Mouse (Mus musculus) right cerebral cortex, adult 18-20 months (tissue): ENCODE data around the gene Rbm7.
"Not testable (repeated sequence)": the region's sequence is repeated elsewhere in the genome, so short reads cannot be mapped to it uniquely, and the experiment has no call there.

ENCODE experiments used
- DNase-seq: peaks from one replicate; pipeline ENCODE4 v3.0.0; 2022; ENCODE audit warnings: mixed read lengths

Rbm7 gene

DNA sequence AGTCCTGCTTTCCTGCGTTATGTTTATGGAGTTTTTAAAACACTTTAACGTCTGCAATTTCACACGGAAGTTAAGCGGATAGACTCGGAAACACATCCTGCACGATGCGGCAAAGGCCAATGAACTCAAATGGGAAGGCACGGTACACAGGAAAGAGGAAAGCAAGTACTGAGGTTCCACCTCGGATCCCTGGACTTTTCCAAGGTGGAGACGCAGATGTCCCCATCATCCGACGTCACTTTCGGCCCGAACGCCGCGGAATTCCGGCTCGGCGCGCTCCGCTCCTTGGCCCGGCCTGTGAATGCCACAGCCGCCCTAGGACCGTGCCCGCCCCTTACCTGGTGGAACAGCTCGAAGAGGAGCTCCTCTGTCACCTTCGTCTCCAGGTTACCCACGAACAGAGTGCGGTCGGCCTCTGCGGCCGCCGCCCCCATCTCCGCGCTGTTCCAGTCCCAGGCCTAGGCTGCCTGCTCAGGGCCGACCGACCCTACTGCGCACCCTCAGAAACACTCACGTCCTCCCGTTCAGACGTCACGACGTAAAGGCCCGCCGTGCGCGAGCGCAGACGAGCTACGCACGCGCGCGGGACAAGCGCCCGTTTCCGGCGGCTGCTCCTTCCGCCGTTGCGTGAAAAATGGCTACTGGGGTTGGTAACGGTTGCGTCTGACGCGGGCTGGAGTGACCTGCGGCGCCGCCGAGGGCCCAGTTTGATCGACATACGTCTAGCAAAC lies at the start of gene Rbm7, which contains the start of gene Gm5617:
Rbm7 (minus strand) TSS at position 483 of the 731 bp plus-strand sequence.
Gm5617 (plus strand) TSS at position 626 of the 731 bp plus-strand sequence.
- DNase-seq = peak; percentile 96

- DNase-seq = peak; percentile 3
Observed at GRCm38 (mm10) chr9:48538688-48539087, 43.6 kb upstream of the Rbm7 start.

DNA sequence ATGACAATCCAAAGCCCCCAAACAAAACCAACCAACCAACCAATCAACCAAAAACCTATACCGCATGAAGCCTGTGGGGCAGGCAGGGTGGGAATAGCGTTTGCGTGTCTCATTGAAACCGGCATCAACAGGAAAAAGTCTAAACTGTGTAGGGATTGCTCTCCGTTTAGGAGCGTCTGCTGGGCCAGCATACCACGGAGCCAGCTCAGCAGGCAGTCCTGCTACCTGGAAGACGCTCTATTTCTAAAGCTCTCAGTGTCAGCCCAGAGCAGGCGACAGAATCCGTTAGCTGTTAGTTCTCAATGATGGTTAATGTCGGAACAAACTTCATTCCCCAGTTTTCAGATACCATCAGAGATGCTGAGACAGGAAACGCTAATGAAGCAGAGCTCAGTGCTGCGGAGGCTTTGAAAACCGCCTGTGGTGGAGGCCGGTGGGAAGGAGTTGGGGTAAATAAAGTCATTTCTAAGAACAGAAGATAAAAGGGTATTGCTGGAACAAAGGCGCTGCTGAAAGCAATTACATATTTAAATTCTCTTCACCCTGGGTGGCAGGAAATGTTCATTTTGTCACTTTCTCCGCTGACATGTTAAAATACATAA lies 43.0 kb upstream of the Rbm7 start:
- no peak for DNase-seq

DNA sequence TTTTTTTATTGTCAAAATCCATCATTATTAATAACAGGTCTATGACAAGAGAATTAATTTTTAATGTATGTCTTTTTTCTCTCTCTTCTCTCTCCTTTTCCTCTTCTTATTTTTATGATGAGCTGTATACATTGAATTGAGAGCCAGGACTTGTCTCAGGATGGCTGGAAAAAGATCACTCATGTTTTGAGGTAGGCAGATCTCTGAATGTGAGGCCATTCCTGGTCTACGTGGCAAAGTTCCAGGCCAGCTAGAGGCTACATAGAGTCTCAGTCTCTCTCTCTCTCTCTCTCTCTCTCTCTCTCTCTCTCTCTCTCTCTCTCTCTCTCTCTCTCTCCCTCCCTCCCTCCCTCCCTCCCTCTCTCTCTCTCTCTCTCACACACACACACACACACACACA lies 42.5 kb upstream of the Rbm7 start:
- DNase-seq = not testable (repeated sequence)

DNA sequence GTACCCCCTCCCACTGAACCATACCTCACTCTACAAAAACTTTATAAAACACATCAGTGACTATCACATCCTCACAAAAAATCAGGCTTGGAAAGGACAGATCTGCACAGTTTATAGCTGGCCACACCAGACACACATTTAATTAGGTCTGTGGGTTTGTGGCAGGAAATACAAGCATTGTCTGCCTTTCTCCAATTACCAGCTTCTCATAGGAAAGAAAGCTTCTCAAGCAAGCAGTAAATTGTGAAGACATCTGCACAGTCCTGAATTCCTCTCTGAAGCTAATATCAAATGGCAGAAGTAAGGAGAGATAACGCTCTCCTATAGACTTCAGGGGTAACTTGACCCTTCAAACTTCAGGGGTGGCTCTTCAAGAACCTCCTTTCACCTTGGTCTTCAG lies 41.3 kb upstream of the Rbm7 start:
- DNase-seq = no peak

DNA sequence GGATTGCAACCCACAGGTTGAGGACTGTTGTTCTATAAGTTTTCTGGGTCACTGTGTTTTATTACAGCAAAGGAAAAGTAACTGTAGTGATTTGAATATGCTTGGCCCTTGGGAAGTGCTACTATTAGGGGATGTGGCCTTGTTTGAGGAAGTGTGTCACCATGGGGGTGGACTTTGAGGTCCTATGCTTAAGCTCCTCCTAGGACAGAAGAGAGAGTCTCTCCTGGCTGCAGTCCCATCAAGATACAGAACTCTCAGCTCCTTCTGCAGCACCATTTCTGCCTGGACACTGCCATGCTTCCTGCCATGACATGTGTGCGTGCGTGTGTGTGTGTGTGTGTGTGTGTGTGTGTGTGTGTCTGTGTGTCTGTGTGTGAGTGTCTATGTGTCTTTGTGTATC lies 37.6 kb upstream of the Rbm7 start:
- no peak for DNase-seq

DNA sequence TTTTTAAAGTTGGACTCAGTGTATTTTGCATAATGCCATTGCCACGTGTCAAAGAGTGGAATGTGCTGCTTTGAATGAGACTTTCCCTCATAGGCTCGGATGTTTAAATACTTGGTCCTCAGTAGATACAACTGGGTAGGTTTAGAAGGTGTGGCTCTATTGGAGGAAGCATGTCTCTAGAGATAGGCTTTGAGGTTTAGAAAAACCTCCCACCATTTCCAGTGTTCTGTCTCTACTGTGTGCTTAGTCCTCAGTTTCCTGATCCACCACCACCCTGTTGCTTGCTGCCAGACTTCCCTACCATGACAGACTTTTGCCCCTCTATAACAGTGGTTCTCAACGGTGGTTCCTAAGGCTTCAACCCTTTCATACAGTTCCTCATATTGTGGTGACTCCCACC lies 37.1 kb upstream of the Rbm7 start:
- DNase-seq = no peak

GRCm38 (mm10) chr9:48531294-48531693 lies 36.2 kb upstream of the Rbm7 start:
- DNase-seq = peak; percentile 8

- no peak for DNase-seq
Observed at GRCm38 (mm10) chr9:48526520-48526919, 31.4 kb upstream of the Rbm7 start.

DNA sequence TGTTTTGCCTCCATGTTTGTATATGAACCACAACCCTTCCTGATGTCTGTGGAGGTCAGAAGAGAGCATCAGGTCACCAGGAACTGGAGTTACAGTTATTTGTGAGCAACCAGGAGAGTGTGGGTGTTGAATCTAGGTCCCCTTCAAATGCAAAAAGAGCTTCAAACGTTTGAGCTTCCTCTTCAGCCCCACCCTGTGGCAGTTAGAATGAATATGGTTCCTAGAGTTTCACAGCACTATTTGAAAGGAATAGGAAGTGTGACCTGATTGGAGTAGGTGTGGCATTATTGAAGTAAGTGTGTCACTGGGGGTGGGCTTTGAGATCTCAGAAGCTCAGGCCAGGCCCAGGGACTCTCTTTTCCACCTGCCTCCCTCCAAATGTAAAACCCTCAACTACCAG lies 30.5 kb upstream of the Rbm7 start:
- DNase-seq = no peak

DNA sequence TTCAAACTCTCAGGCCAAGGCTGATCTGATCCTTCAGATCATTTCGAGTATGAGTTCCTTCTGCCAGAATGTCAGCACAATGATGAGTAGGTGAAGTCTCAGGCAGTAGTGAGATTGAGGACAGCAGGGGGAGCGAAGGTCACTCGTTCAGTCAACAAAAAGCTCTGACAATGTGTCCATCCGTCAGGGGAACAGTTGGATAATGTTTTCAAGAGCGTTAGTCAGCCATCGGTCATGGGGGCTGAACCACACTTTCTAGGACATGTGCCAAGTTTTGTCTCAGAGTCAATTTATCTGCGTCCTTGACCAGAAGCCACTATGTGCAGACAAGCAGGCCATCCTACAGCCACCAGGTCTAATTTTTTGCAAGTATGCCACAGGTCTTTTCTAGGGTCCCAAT lies 25.3 kb upstream of the Rbm7 start:
- DNase-seq = not testable (repeated sequence)

DNA sequence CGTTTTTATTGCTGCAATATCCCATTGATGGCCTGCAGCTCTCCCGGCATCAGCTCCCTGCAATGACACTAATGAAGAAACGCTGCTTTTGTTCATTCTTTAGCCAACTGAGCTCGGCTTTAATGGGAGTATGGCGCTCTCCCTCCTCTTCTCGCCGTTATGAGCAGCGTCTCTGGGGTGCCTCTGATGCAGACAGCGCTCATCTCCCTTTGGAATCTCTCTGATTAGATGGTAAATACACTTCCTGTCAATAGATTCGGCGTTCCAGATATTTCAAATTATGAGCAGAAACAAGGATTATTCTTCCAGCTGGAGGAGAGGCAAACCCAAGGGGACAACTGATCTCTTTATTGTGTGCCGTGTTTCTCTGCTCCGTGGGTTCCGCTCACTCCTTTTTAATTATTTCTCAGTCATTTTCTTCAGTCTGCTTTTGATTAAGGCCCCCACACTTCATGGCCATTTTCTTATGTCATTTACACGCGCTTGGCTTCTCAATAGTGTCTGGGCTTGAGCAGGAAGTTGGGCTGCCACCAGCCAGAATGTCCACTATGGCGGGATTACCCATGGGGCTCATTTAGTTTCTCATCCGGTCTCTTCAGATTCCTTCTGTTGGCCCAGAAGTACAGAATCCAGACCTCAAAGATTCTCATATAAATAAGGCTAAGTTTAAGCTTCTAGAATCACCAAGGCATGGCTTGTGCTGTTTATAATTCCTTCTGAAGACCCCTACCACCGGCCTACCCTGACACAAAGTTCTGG lies 22.5 kb upstream of the Rbm7 start:
- no peak for DNase-seq

DNA sequence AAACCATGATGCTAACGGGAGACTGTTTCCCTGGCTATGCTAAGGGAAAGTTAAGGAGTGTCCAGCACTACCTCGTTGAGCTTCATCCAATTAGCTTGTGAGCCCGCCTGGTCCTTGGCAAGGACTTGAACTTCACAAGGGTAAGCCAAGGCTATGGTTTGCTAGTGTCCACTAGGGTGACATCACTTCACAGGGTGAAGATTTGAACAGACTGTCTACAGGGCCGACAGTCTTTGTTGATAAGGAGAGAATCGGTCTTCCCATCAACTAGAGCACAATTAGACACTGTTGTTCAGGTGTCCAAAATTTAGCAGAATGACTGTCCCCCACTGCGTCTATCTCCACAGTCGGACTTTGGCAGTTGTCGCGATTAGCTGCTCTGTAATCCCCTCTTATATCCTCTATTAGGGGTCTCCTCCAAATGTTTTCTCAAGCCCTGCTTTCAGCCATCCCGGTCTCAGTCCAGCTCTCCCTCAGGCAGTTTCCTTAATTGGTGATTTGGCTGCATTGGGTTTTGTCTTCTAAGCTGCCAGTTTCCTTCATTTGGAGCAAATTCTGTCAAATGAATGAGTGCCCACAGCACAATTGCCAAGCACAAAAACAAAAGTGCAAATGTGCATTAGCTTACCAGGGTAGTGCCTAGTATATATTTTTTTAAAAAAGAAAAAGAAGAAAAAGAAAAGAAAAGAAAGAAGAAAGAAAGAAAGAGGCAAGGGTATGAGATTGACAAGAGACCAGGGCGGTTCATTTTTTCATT lies 21.7 kb upstream of the Rbm7 start:
- DNase-seq = no peak

- no peak for DNase-seq
Observed at GRCm38 (mm10) chr9:48515332-48515731, 20.2 kb upstream of the Rbm7 start.

DNA sequence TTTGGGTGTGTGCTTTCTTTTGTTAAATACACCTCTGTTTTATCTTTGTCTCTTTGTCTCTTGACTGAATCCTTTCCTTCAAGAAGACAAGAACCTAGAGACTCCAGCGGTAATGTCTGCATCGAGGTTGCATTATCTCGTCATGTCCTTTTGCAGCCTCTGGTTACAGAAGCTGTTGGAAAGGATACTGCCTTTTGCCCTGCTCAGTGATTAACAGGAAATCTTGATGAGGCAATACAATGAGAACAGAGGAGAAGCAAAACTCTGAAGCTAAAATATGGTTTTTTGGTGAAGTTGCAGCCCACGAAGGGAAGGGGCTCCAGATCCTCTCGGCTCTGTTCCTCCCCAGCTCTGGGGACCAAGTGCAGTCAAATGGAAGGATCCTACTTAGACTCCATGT lies 15.0 kb upstream of the Rbm7 start:
- no peak for DNase-seq

DNA sequence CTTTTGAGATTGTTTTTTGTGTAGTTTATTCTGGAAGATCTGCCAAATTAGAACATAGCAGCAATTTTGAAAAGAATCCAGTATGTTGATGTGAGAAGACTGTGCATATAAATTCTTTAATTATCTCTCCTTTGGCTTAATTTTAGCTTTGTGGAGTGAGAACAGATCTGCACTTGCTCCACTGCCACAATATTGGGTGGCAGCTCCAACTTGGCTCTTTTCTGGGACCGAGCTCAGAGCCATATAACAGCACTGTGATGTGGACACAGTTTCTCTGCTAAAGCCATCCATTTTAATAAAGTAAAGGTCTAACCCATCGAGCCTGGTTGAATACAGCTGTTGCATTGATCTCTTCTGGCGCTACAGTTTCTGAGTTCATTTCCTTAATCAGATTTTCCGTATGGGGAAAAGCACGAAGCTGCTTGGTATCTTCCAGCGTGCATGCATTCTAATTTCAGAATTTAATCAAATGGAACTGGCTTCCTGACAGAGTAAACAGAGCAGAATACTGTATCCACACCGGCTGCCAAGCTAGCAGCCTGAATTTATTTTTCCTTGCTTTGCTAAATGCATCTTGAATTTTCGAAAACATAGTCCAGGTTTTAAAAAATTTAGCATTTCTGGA lies 9.8 kb upstream of the Rbm7 start:
- DNase-seq = peak; percentile 7

DNA sequence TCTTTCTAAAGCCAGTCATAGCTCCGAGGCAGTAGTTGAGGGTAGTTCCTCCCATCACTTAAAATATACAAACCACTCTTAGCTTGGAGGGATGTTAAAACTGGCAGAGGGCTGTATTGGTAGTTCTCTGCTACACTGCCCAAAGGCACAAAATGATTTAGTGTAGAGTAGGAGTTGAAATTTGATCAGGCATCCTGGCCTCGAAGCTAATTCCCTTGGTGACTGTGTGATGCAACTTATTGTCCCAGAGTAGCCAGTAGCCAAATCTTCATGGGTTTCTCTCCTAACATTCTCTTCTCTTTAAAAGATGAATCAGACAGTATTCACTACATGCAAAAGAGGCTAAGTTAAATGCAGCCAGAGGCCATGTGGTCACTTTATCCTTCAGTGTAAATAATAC lies 7.9 kb upstream of the Rbm7 start:
- no peak for DNase-seq

DNA sequence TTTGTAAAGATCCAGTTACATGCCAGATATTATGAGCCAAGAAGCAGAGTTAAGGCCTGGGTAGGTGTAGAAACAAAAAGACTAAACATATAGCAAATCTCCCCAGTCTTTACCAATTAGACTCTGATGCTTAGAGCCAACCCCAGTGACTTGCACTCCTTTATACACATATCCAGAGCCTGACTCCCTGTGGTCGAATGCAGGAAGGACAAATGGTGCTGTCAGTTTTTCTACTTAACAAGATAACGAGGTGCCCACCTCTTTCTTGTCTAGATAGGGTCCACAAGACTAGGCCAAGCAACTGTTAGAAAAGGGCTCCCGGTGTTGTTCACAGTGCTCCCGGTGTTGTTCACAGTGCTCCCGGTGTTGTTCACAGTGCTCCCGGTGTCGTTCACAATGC lies 6.1 kb upstream of the Rbm7 start:
- no peak for DNase-seq

DNA sequence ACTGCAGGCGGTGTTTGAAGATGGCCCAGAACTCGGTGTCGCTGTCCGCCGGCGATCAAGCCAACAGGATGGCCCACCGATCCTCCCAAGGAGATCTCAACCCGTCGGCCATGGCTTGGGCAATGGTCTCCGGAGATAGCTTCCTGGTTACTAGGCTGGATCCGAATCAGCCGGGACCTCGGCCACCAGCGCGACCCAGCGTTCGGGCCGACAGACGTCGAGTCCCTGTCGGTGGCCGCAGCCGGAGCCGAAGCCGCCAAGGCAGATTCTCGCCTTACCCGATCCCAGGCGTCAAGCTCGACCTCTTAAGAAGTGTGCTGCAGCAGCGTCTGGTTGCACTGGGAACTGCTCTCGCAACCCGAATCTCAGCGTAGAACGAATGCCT lies 441 bp upstream of the Rbm7 start:
- DNase-seq = no peak

- no peak for DNase-seq
Observed at GRCm38 (mm10) chr9:48481214-48482134, 13.6 kb downstream of the Rbm7 start.

DNA sequence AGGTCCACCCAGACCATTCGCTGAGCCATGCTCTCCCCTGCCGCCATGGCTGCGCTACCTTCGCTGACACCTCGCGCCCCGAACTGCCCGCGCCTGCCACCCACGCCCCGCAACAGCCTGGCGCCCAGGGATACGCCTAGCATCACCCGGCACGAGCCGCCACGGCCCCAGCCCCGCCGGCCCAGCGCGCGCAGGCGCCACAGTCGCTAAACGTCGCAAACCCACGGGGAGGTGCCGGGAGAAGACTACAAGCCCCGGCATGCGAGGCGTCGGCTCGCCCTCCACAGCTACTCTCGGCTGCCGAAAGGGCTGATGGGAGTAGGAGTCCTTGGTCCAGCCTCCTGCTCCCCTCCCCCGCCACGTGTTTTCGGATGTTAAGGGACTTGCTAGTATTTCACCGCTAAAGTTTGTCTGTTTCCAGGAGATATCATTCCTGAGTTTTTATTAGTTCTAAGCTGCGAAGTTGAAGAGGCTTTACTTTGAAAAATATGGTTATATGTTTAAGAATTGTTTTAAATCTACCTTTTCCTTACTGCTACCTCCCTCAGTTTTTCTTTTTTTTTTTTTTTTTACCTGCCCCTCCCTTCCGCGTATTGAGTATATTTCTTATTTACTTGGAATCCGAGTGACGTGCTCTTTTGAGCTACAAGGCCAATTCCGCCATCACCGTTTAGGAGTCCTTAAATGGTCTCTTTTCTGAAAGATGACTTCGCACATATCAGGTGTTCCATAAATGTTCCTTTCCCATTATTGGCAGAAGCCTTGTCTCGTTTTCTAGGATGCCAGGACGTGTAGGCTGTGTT lies 14.5 kb downstream of the Rbm7 start, which contains the start of gene Rexo2:
Rexo2 (minus strand) TSS at position 213 of the 803 bp plus-strand sequence.
- DNase-seq = peak; percentile 97
